Mouse (Mus musculus): Measurements from ENCODE around the gene Pomc. TPM values are rescaled to one million over a fixed set of nuclear protein-coding genes. Genes with fewer than 3 reads are reported as not detected.
"Not testable (repeated sequence)": the region's sequence is repeated elsewhere in the genome, so short reads cannot be mapped to it uniquely, and the experiment has no call there.

The Pomc gene
- polyA plus RNA-seq, 1 experiment from 2014 or later: 1.6 TPM

DNA sequence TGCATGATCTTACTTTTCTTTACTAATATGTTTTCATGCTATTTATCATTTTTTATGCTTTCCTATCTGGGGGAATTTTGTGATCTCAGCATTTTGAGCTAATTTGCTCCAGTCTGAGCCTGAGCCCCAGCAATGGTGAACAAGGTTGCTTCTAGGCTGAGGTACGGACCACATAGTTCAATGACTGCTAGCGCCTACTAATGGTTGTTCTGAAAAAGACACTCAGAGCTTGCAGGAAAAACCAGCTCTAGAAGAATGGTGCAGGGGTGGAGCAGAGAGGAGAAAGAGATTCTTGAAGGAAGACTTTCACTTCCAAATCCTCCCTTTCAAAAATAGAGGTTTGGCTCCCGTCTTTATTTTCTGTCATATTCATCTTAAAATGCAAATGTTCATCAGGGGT, 1.6 kb downstream of the Pomc start:
- Histone ChIP-seq H3K4me1 (ENCODE audit: control insufficient read depth, insufficient read depth, low read length) (no peaks in the 10 kb centered on the region), H3K9me3 (replicated peaks; ENCODE audit: control insufficient read depth, low read length) (no peaks in the 10 kb centered on the region), H3K9ac (ENCODE audit: low read length) (no peak overlapping the region), H3K36me3 (ENCODE audit: control insufficient read depth, insufficient read depth, low read length) (no peaks in the 10 kb centered on the region), H3K27me3 (ENCODE audit: control insufficient read depth, insufficient read depth, low read length) (peaks cover 10% of the 10 kb centered on the region), H3K27ac (ENCODE audit: low read length) (no peak overlapping the region), H3K4me3 (replicated peaks; ENCODE audit: low read length) (no peak overlapping the region), H3K4me2 (ENCODE audit: low read depth, low read length) (no peak overlapping the region)
- ATAC-seq (ENCODE audit: insufficient read depth, low FRiP score): no peak
- 18% methylated on average over 3 of the region's 3 CpGs for WGBS

DNA sequence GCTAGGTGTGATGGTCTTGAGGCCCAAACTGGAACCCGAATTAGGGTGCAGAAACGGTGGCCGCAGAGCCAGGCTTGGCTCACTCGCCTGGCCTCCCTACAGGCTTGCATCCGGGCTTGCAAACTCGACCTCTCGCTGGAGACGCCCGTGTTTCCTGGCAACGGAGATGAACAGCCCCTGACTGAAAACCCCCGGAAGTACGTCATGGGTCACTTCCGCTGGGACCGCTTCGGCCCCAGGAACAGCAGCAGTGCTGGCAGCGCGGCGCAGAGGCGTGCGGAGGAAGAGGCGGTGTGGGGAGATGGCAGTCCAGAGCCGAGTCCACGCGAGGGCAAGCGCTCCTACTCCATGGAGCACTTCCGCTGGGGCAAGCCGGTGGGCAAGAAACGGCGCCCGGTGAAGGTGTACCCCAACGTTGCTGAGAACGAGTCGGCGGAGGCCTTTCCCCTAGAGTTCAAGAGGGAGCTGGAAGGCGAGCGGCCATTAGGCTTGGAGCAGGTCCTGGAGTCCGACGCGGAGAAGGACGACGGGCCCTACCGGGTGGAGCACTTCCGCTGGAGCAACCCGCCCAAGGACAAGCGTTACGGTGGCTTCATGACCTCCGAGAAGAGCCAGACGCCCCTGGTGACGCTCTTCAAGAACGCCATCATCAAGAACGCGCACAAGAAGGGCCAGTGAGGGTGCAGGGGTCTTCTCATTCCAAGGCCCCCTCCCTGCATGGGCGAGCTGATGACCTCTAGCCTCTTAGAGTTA, 5.2 kb downstream of the Pomc start:
- 2% methylated on average over 53 of the region's 53 CpGs for WGBS
- Histone ChIP-seq H3K4me1 (ENCODE audit: control insufficient read depth, insufficient read depth, low read length) (no peaks in the 10 kb centered on the region), H3K36me3 (ENCODE audit: control insufficient read depth, insufficient read depth, low read length) (no peaks in the 10 kb centered on the region), H3K27me3 (ENCODE audit: control insufficient read depth, insufficient read depth, low read length) (peaks cover 3% of the 10 kb centered on the region; the same call in 1 of the 2 replicates), H3K4me2 (ENCODE audit: low read depth, low read length) (peak overlapping the region; percentile 93), H3K9me3 (replicated peaks; ENCODE audit: control insufficient read depth, low read length) (no peaks in the 10 kb centered on the region), H3K9ac (ENCODE audit: low read length) (peak overlapping the region; percentile 79), H3K27ac (ENCODE audit: low read length) (peak overlapping the region; percentile 85), H3K4me3 (replicated peaks; ENCODE audit: low read length) (peak overlapping the region; percentile 62)
- ATAC-seq (ENCODE audit: insufficient read depth, low FRiP score): peak; percentile 94

DNA sequence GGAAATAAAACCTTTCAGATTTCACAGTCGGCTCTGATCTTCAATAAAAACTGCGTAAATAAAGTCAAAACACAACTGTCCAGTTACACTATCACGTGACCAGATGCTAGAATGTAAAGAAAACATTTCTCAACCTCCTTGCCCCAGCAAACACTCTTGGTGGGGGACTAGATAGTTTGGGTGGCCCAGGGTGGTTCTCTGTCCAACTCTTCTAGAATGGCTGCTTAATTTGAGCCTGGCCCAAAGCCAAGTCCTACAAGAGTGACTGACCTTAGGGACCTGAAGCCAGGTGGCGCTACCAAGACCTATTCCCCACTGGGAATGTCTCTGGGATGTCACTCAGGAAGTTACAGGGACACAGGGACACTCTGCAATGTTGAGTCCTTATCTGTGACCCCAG, 5.8 kb downstream of the Pomc start:
- H3K9ac ChIP-seq (ENCODE audit: low read length): peak overlapping the region; percentile 79
- WGBS: 51% methylated on average over 4 of the region's 4 CpGs
- H3K36me3 ChIP-seq (ENCODE audit: control insufficient read depth, insufficient read depth, low read length): no peaks in the 10 kb centered on the region
- peak overlapping the region; percentile 62 for H3K4me3 ChIP-seq (replicated peaks; ENCODE audit: low read length)
- no peaks in the 10 kb centered on the region for H3K4me1 ChIP-seq (ENCODE audit: control insufficient read depth, insufficient read depth, low read length)
- no peaks in the 10 kb centered on the region for H3K9me3 ChIP-seq (replicated peaks; ENCODE audit: control insufficient read depth, low read length)
- H3K27me3 ChIP-seq (ENCODE audit: control insufficient read depth, insufficient read depth, low read length): no peaks in the 10 kb centered on the region
- H3K27ac ChIP-seq (ENCODE audit: low read length): no peak overlapping the region
- peak overlapping the region; percentile 93 for H3K4me2 ChIP-seq (ENCODE audit: low read depth, low read length)
- no peak for ATAC-seq (ENCODE audit: insufficient read depth, low FRiP score)

DNA sequence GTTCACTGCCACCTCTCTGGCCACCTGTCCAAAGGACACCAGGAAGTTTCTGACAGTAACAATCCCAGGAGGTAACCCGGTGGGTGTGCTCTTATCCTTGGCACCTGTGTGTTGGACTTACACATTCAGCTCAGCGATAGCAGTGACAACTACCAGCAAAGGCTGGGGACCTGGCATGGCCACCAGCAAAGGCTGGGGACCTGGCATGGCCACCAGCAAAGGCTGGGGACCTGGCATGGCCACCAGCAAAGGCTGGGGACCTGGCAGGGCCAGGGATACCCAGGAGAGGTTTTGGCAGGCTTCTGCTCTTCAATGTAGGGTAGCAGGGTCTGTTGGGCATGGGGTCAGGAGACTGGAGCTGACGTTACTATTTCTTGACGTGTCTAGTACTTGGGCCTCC, 12.4 kb downstream of the Pomc start:
- no peak for ATAC-seq (ENCODE audit: insufficient read depth, low FRiP score)
- no peak overlapping the region for H3K4me3 ChIP-seq (replicated peaks; ENCODE audit: low read length)
- no peaks in the 10 kb centered on the region for H3K27me3 ChIP-seq (ENCODE audit: control insufficient read depth, insufficient read depth, low read length)
- no peak overlapping the region for H3K4me2 ChIP-seq (ENCODE audit: low read depth, low read length)
- H3K9ac ChIP-seq (ENCODE audit: low read length): no peak overlapping the region
- no peaks in the 10 kb centered on the region for H3K36me3 ChIP-seq (ENCODE audit: control insufficient read depth, insufficient read depth, low read length)
- H3K9me3 ChIP-seq (replicated peaks; ENCODE audit: control insufficient read depth, low read length): no peaks in the 10 kb centered on the region
- H3K4me1 ChIP-seq (ENCODE audit: control insufficient read depth, insufficient read depth, low read length): no peaks in the 10 kb centered on the region
- H3K27ac ChIP-seq (ENCODE audit: low read length): no peak overlapping the region
- WGBS: 91% methylated on average over 4 of the region's 4 CpGs

DNA sequence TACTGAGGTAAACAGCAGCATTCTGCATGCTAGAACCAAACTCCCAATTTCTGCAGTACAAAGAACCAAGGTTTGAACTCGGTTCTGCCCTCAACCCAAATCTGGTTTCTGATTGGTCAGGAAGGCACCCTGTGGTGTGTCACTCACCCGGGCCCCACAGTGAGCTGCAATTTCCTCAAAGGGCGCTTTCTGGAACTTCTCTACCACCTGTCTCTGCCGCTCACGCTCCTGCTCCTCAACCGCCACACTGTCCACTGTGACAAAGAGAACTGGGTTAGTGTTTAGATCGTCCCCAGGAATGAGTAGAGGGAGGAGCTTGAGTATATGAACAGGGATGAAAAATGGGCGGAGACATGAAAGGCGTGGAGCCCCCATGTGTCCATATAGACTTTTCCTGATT, 13.6 kb downstream of the Pomc start:
- no peak overlapping the region for H3K4me2 ChIP-seq (ENCODE audit: low read depth, low read length)
- no peaks in the 10 kb centered on the region for H3K36me3 ChIP-seq (ENCODE audit: control insufficient read depth, insufficient read depth, low read length)
- H3K27me3 ChIP-seq (ENCODE audit: control insufficient read depth, insufficient read depth, low read length): no peaks in the 10 kb centered on the region
- H3K9me3 ChIP-seq (replicated peaks; ENCODE audit: control insufficient read depth, low read length): no peaks in the 10 kb centered on the region
- no peak overlapping the region for H3K27ac ChIP-seq (ENCODE audit: low read length)
- no peak overlapping the region for H3K4me3 ChIP-seq (replicated peaks; ENCODE audit: low read length)
- H3K4me1 ChIP-seq (ENCODE audit: control insufficient read depth, insufficient read depth, low read length): no peaks in the 10 kb centered on the region
- no peak for ATAC-seq (ENCODE audit: insufficient read depth, low FRiP score)
- no peak overlapping the region for H3K9ac ChIP-seq (ENCODE audit: low read length)
- 62% methylated on average over 9 of the region's 9 CpGs for WGBS

DNA sequence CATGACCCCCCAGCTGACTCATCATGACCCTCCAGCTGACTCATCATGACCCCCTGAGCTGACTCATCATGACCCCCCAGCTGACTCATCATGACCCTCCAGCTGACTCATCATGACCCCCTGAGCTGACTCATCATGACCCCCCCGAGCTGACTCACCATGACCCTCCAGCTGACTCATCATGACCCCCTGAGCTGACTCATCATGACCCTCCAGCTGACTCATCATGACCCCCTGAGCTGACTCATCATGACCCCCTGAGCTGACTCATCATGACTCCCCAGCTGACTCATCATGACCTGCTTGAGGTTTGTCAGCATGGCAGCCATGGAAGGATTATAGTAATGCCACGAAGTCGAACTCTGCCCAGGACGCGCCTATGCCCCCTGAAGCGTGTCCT, 18.4 kb downstream of the Pomc start:
- H3K9me3 ChIP-seq (replicated peaks; ENCODE audit: control insufficient read depth, low read length); H3K9ac ChIP-seq (ENCODE audit: low read length); H3K36me3 ChIP-seq (ENCODE audit: control insufficient read depth, insufficient read depth, low read length); H3K4me2 ChIP-seq (ENCODE audit: low read depth, low read length); H3K4me3 ChIP-seq (replicated peaks; ENCODE audit: low read length); H3K27me3 ChIP-seq (ENCODE audit: control insufficient read depth, insufficient read depth, low read length); ATAC-seq (ENCODE audit: insufficient read depth, low FRiP score); H3K4me1 ChIP-seq (ENCODE audit: control insufficient read depth, insufficient read depth, low read length); H3K27ac ChIP-seq (ENCODE audit: low read length): not testable (repeated sequence)
- WGBS: 94% methylated on average over 6 of the region's 6 CpGs

DNA sequence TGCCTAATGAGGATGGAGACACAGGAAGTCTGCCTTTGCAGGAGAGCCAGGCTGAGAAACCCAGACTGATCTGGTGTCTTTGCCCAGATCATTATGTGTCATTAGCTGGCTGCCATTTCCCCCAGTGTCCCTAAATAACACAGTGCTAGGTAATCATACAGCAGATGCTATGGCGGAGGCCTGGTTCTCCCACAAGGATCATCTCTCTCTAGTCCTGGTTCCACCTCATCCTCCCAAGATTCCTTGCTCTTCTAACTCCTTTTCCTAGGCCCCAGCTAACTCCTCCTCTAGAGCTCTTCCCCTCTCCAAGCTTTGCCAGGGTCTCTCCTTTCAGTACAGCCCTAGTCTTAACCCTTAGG, 26.2 kb downstream of the Pomc start:
- Histone ChIP-seq H3K27me3 (ENCODE audit: control insufficient read depth, insufficient read depth, low read length) (no peaks in the 10 kb centered on the region), H3K36me3 (ENCODE audit: control insufficient read depth, insufficient read depth, low read length) (no peaks in the 10 kb centered on the region), H3K4me2 (ENCODE audit: low read depth, low read length) (peak overlapping the region; percentile 97), H3K9ac (ENCODE audit: low read length) (peak overlapping the region; percentile 63), H3K27ac (ENCODE audit: low read length) (peak overlapping the region; percentile 74), H3K4me3 (replicated peaks; ENCODE audit: low read length) (peak overlapping the region; percentile 58), H3K4me1 (ENCODE audit: control insufficient read depth, insufficient read depth, low read length) (peaks cover 12% of the 10 kb centered on the region), H3K9me3 (replicated peaks; ENCODE audit: control insufficient read depth, low read length) (no peaks in the 10 kb centered on the region)
- no peak for ATAC-seq (ENCODE audit: insufficient read depth, low FRiP score)
- WGBS: 59% methylated on average over 1 of the region's 1 CpGs

DNA sequence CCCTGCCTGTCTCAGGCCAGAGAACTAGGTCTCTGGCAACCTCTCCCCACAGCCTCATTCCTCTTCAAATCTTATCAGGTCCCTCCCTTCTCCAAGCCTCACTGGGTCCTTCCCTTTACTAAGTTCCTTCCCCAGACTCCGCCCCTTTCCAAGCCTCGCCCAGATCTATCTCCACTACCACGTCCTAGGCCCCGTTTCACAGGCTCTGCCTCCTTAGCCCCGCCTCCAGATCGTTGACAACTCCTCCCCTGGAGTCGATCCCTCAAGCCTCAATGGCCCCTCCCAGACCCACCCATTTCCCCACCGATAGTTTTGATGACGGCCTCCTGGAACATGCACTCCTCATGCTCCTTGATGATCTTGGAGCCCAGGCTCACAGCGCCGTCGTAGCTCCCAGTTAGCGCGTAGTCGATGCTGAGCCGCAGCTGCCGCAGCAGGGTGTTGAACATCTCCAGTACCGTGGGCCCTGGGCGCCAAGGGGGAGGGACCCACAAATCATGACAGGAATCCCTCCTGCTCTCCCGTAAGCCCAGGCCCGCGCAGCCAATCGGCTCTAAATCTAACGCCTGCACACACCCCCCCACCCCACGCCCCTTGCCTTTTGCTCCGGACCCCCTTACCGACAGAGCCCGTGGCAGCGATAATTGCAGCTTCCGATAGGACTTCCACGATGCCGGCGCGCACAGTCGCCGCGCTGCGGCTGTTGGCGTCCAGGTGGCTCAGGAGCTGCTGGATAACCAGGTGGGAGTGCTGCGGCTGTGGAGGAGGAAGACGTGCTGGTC, 26.8 kb downstream of the Pomc start:
- Histone ChIP-seq H3K9ac (ENCODE audit: low read length) (peak overlapping the region; percentile 74), H3K36me3 (ENCODE audit: control insufficient read depth, insufficient read depth, low read length) (no peaks in the 10 kb centered on the region), H3K27me3 (ENCODE audit: control insufficient read depth, insufficient read depth, low read length) (no peaks in the 10 kb centered on the region), H3K4me3 (replicated peaks; ENCODE audit: low read length) (peak overlapping the region; percentile 58), H3K27ac (ENCODE audit: low read length) (peak overlapping the region; percentile 76), H3K4me2 (ENCODE audit: low read depth, low read length) (peak overlapping the region; percentile 97), H3K9me3 (replicated peaks; ENCODE audit: control insufficient read depth, low read length) (no peaks in the 10 kb centered on the region), H3K4me1 (ENCODE audit: control insufficient read depth, insufficient read depth, low read length) (peaks cover 12% of the 10 kb centered on the region)
- 1% methylated on average over 41 of the region's 41 CpGs for WGBS
- peak; percentile 98 for ATAC-seq (ENCODE audit: insufficient read depth, low FRiP score)

DNA sequence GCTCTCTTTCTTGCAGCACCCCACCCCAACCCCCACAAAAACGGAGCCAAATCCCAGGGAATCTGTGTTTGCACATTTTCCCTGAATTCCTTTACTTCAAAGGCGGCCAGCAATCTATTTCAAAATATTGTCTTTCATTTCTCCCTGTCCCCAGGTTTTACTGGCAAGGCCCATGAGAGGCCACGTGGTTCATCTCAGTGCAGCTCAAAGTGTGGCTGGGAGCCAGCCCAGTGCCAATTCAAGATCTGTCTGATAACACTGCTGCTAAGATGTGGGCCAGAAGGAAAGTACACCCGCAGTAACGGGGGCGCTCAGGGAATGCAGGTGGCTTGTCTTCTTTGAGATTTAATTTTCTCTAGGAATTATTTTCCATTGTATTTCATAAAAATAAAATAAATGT, 27.5 kb downstream of the Pomc start:
- peak overlapping the region; percentile 97 for H3K4me2 ChIP-seq (ENCODE audit: low read depth, low read length)
- peak overlapping the region; percentile 58 for H3K4me3 ChIP-seq (replicated peaks; ENCODE audit: low read length)
- H3K9me3 ChIP-seq (replicated peaks; ENCODE audit: control insufficient read depth, low read length): no peaks in the 10 kb centered on the region
- no peaks in the 10 kb centered on the region for H3K27me3 ChIP-seq (ENCODE audit: control insufficient read depth, insufficient read depth, low read length)
- no peak for ATAC-seq (ENCODE audit: insufficient read depth, low FRiP score)
- peaks cover 12% of the 10 kb centered on the region for H3K4me1 ChIP-seq (ENCODE audit: control insufficient read depth, insufficient read depth, low read length)
- H3K27ac ChIP-seq (ENCODE audit: low read length): no peak overlapping the region
- WGBS: 21% methylated on average over 6 of the region's 6 CpGs
- H3K9ac ChIP-seq (ENCODE audit: low read length): peak overlapping the region; percentile 74; the same call in 1 of the 2 replicates
- no peaks in the 10 kb centered on the region for H3K36me3 ChIP-seq (ENCODE audit: control insufficient read depth, insufficient read depth, low read length)
